Mouse (Mus musculus) kidney, embryonic 15.5 days (tissue): ENCODE measurements around the gene Ptpa. TPM values are rescaled to one million over a fixed set of nuclear protein-coding genes. Genes with fewer than 3 reads are reported as not detected.
"Not testable (repeated sequence)": the region's sequence is repeated elsewhere in the genome, so short reads cannot be mapped to it uniquely, and the experiment has no call there.

Experiments
- ATAC-seq: fragments of 200-750 bp; cut with Nextera tagmentation; replicated peaks from 2 replicates; pipeline ENCODE4 v1.8.0; 2017; ENCODE audit warnings: moderate TSS enrichment; ENCODE audit not compliant: low FRiP score
- H3K27ac ChIP-seq: fragments of 300-500 bp; sonication (generic); 2 replicates; pipeline ENCODE4 v1.5.1; 2015; ENCODE audit warnings: mild to moderate bottlenecking, inconsistent platforms
- H3K27me3 ChIP-seq: fragments of 300-500 bp; sonication (generic); 2 replicates; pipeline ENCODE4 v1.6.1; 2015; ENCODE audit warnings: inconsistent platforms
- H3K36me3 ChIP-seq: fragments of 300-500 bp; sonication (generic); 2 replicates; pipeline ENCODE4 v1.6.1; 2015; ENCODE audit warnings: inconsistent platforms
- H3K4me1 ChIP-seq: fragments of 300-500 bp; sonication (generic); 2 replicates; pipeline ENCODE4 v1.6.1; 2015; ENCODE audit warnings: inconsistent platforms
- H3K4me2 ChIP-seq: fragments of 300-500 bp; sonication (generic); 2 replicates; pipeline ENCODE4 v1.6.1; 2015; ENCODE audit warnings: moderate library complexity, mild to moderate bottlenecking, inconsistent platforms
- H3K4me3 ChIP-seq: fragments of 300-500 bp; sonication (generic); replicated peaks from 2 replicates; pipeline ENCODE4 v1.5.1; 2015; ENCODE audit warnings: mild to moderate bottlenecking, inconsistent platforms
- H3K9ac ChIP-seq: fragments of 300-500 bp; sonication (generic); 2 replicates; pipeline ENCODE4 v1.6.1; 2015; ENCODE audit warnings: mild to moderate bottlenecking, inconsistent platforms
- H3K9me3 ChIP-seq: fragments of 300-500 bp; sonication (generic); replicated peaks from 2 replicates; pipeline ENCODE4 v1.6.1; 2016; ENCODE audit warnings: inconsistent platforms
- WGBS: fragments of 180-500 bp; shearing (Covaris S2); methylation state at CpG from one replicate; pipeline ENCODE4 v1.1.7; 2015; ENCODE audit warnings: mixed read lengths; 5-methylcytosine and 5-hydroxymethylcytosine counted together
- polyA plus RNA-seq: library from polyadenylated mRNA; unstranded; fragments of >200 nt; fragmentation: Nextera tagmentation; extraction: Ambion mirVana; gene quantifications from 2 replicates; pipeline ENCODE4 v1.2.1, GENCODE M21; 2015

The Ptpa gene
- polyA plus RNA-seq, 1 experiment from 2014 or later: 175 TPM

GRCm38 (mm10) chr2:30407221-30407620, 8.6 kb upstream of the Ptpa start:
- no peak for ATAC-seq
- no peaks in the 10 kb centered on the region for H3K27me3 ChIP-seq
- 90% methylated on average over 2 of the region's 2 CpGs for WGBS

GRCm38 (mm10) chr2:30407778-30408177, 8.1 kb upstream of the Ptpa start:
- Histone ChIP-seq H3K36me3 (peaks cover 80% of the 10 kb centered on the region), H3K27ac (no peak overlapping the region), H3K9ac (no peak overlapping the region), H3K4me3 (no peak overlapping the region), H3K4me2 (no peak overlapping the region), H3K27me3 (no peaks in the 10 kb centered on the region), H3K9me3 (no peaks in the 10 kb centered on the region), H3K4me1 (no peaks in the 10 kb centered on the region)
- 91% methylated on average over 10 of the region's 10 CpGs for WGBS
- ATAC-seq: no peak

More at GRCm38 (mm10) chr2:30407221-30407620, 8.6 kb upstream of the Ptpa start:
- Histone ChIP-seq H3K36me3 (peaks cover 78% of the 10 kb centered on the region), H3K27ac (no peak overlapping the region), H3K4me3 (no peak overlapping the region), H3K9ac (no peak overlapping the region), H3K4me2 (no peak overlapping the region), H3K4me1 (no peaks in the 10 kb centered on the region), H3K9me3 (no peaks in the 10 kb centered on the region)

GRCm38 (mm10) chr2:30408452-30409100, 7.3 kb upstream of the Ptpa start:
- H3K9me3 ChIP-seq: no peaks in the 10 kb centered on the region
- H3K9ac ChIP-seq: no peak overlapping the region
- ATAC-seq: no peak
- H3K4me1 ChIP-seq: peaks cover under 1% of the 10 kb centered on the region; the same call in 1 of the 2 replicates
- no peak overlapping the region for H3K4me3 ChIP-seq
- H3K4me2 ChIP-seq: no peak overlapping the region
- no peak overlapping the region for H3K27ac ChIP-seq
- no peaks in the 10 kb centered on the region for H3K27me3 ChIP-seq
- peaks cover 76% of the 10 kb centered on the region for H3K36me3 ChIP-seq
- 82% methylated on average over 8 of the region's 8 CpGs for WGBS

GRCm38 (mm10) chr2:30409454-30410176, 6.2 kb upstream of the Ptpa start:
- H3K9me3 ChIP-seq: no peaks in the 10 kb centered on the region
- no peak for ATAC-seq
- H3K4me3 ChIP-seq: no peak overlapping the region
- no peaks in the 10 kb centered on the region for H3K27me3 ChIP-seq
- 84% methylated on average over 5 of the region's 5 CpGs for WGBS
- H3K27ac ChIP-seq: no peak overlapping the region
- H3K4me2 ChIP-seq: no peak overlapping the region
- peaks cover 11% of the 10 kb centered on the region for H3K4me1 ChIP-seq
- peaks cover 68% of the 10 kb centered on the region for H3K36me3 ChIP-seq
- no peak overlapping the region for H3K9ac ChIP-seq

- no peaks in the 10 kb centered on the region for H3K27me3 ChIP-seq
- H3K36me3 ChIP-seq: peaks cover 32% of the 10 kb centered on the region
- peaks cover 30% of the 10 kb centered on the region for H3K4me1 ChIP-seq
- ATAC-seq: no peak
- no peak overlapping the region for H3K4me3 ChIP-seq
- no peak overlapping the region for H3K4me2 ChIP-seq
- H3K9me3 ChIP-seq: no peaks in the 10 kb centered on the region
- no peak overlapping the region for H3K9ac ChIP-seq
- WGBS: 78% methylated on average over 16 of the region's 16 CpGs
- H3K27ac ChIP-seq: no peak overlapping the region
These were observed 2.5 kb upstream of the Ptpa start for GRCm38 (mm10) chr2:30413038-30413973.

- Histone ChIP-seq H3K4me2 (peak overlapping the region; percentile 90; the same call in 1 of the 2 replicates), H3K27ac (no peak overlapping the region), H3K4me3 (no peak overlapping the region; the same call in 1 of the 2 replicates), H3K36me3 (peaks cover 25% of the 10 kb centered on the region), H3K4me1 (peaks cover 38% of the 10 kb centered on the region), H3K9ac (peak overlapping the region; percentile 90; the same call in 1 of the 2 replicates), H3K9me3 (no peaks in the 10 kb centered on the region), H3K27me3 (no peaks in the 10 kb centered on the region)
- no peak for ATAC-seq
- WGBS: 88% methylated on average over 4 of the region's 4 CpGs
These were observed 1.7 kb upstream of the Ptpa start for GRCm38 (mm10) chr2:30414101-30414500.

- H3K4me2 ChIP-seq: peak overlapping the region; percentile 90
- peaks cover 24% of the 10 kb centered on the region for H3K36me3 ChIP-seq
- no peak for ATAC-seq
- peak overlapping the region; percentile 90 for H3K9ac ChIP-seq
- peaks cover 43% of the 10 kb centered on the region for H3K4me1 ChIP-seq
- no peaks in the 10 kb centered on the region for H3K27me3 ChIP-seq
- H3K9me3 ChIP-seq: no peaks in the 10 kb centered on the region
- 54% methylated on average over 5 of the region's 5 CpGs for WGBS
- H3K27ac ChIP-seq: peak overlapping the region; percentile 99; the same call in 1 of the 2 replicates
- peak overlapping the region; percentile 71 for H3K4me3 ChIP-seq
These were observed 1.2 kb upstream of the Ptpa start for GRCm38 (mm10) chr2:30414681-30415080.

- H3K27me3 ChIP-seq: no peaks in the 10 kb centered on the region
- peak within 1 kb of the TSS; percentile 99 for H3K27ac ChIP-seq
- peak within 1 kb of the TSS; percentile 90 for H3K9ac ChIP-seq
- H3K4me3 ChIP-seq: peak within 1 kb of the TSS; percentile 71
- WGBS: under 1% methylated on average over 58 of the region's 58 CpGs
- H3K36me3 ChIP-seq: peaks cover 21% of the 10 kb centered on the region
- H3K4me2 ChIP-seq: peak within 1 kb of the TSS; percentile 90
- peaks cover 48% of the 10 kb centered on the region for H3K4me1 ChIP-seq
- peak; percentile 94 for ATAC-seq
- no peaks in the 10 kb centered on the region for H3K9me3 ChIP-seq
These were observed 493 bp upstream of the Ptpa start, which contains the start of gene Crat for GRCm38 (mm10) chr2:30415157-30415935. TSS of gene Crat (minus strand) at chr2:30415813.

GRCm38 (mm10) chr2:30416649-30416965, 768 bp downstream of the Ptpa start:
- peak overlapping the region; percentile 71 for H3K4me3 ChIP-seq
- peaks cover 55% of the 10 kb centered on the region for H3K4me1 ChIP-seq
- no peaks in the 10 kb centered on the region for H3K27me3 ChIP-seq
- no peak for ATAC-seq
- H3K36me3 ChIP-seq: peaks cover 13% of the 10 kb centered on the region; the same call in 1 of the 2 replicates
- peak overlapping the region; percentile 90 for H3K9ac ChIP-seq
- no peaks in the 10 kb centered on the region for H3K9me3 ChIP-seq
- WGBS: under 1% methylated on average over 7 of the region's 7 CpGs
- H3K4me2 ChIP-seq: peak overlapping the region; percentile 90
- H3K27ac ChIP-seq: peak overlapping the region; percentile 99

- not testable (repeated sequence) for H3K9me3 ChIP-seq, H3K27me3 ChIP-seq, H3K36me3 ChIP-seq, ATAC-seq, H3K9ac ChIP-seq
- 71% methylated on average over 6 of the region's 6 CpGs for WGBS
- Histone ChIP-seq H3K4me2 (peak overlapping the region; percentile 90), H3K4me1 (peaks cover 58% of the 10 kb centered on the region), H3K4me3 (peak overlapping the region; percentile 71), H3K27ac (peak overlapping the region; percentile 99)
These were observed 1.3 kb downstream of the Ptpa start for GRCm38 (mm10) chr2:30417154-30417553.

GRCm38 (mm10) chr2:30417595-30418165, 1.8 kb downstream of the Ptpa start:
- H3K4me1 ChIP-seq: peaks cover 58% of the 10 kb centered on the region
- H3K27ac ChIP-seq: peak overlapping the region; percentile 82; the same call in 1 of the 2 replicates
- H3K9me3 ChIP-seq: no peaks in the 10 kb centered on the region
- H3K4me3 ChIP-seq: peak overlapping the region; percentile 6; the same call in 1 of the 2 replicates
- H3K27me3 ChIP-seq: no peaks in the 10 kb centered on the region
- H3K36me3 ChIP-seq: peaks cover 8% of the 10 kb centered on the region
- no peak for ATAC-seq
- H3K4me2 ChIP-seq: peak overlapping the region; percentile 90
- 57% methylated on average over 5 of the region's 5 CpGs for WGBS
- H3K9ac ChIP-seq: no peak overlapping the region
